Mouse (Mus musculus) CH12.LX (cell line): ENCODE data around the gene Fer1l5. TPM values are rescaled to one million over a fixed set of nuclear protein-coding genes. Genes with fewer than 3 reads are reported as not detected.

ENCODE experiments used
- DNase-seq: peaks from one replicate; pipeline ENCODE4 v3.0.0-alpha.2; 2013; ENCODE audit errors: extremely low read depth
- H3K27ac ChIP-seq: 2 replicates; pipeline ENCODE4 v1.5.1; 2012; ENCODE audit warnings: low read depth, mild to moderate bottlenecking, control low read depth, moderate library complexity; ENCODE audit not compliant: insufficient read depth
- H3K27me3 ChIP-seq: replicated peaks from 2 replicates; pipeline ENCODE3; 2012; ENCODE audit warnings: inconsistent platforms
- H3K36me3 ChIP-seq, 2 experiments: replicated peaks in 1 of 2; 2 replicates each; pipeline versions ENCODE3 to v1.6.1; 2012; ENCODE audit warnings: inconsistent platforms in 1 of 2, low read length in 1 of 2, mild to moderate bottlenecking in 1 of 2, mixed read lengths in 1 of 2, moderate library complexity in 1 of 2; ENCODE audit not compliant: control insufficient read depth in 1 of 2, insufficient read depth in 1 of 2
- H3K4me1 ChIP-seq, 2 experiments: 2 replicates each; pipeline ENCODE4 v1.6.1; 2012; ENCODE audit warnings: inconsistent platforms in 1 of 2, moderate library complexity in 1 of 2; ENCODE audit not compliant: insufficient read depth in 2 of 2, control insufficient read depth in 1 of 2
- H3K4me2 ChIP-seq: 2 replicates; pipeline ENCODE4 v1.6.1; 2012; ENCODE audit warnings: low read depth, mild to moderate bottlenecking, control low read depth; ENCODE audit not compliant: poor library complexity, insufficient read depth, severe bottlenecking
- H3K4me3 ChIP-seq, 3 experiments: fragments of 150-350 bp in 1 of 3; sonication (generic) in 1 of 3; replicated peaks in 1 of 3; 2 replicates each; pipeline versions ENCODE3 to v1.5.1; 2011 to 2012; ENCODE audit warnings: low read depth in 2 of 3, low read length in 2 of 3, mild to moderate bottlenecking in 2 of 3, moderate library complexity in 2 of 3, control low read depth in 1 of 3, improper control_type of control experiment in 1 of 3, inconsistent platforms in 1 of 3, mixed read lengths in 1 of 3; ENCODE audit not compliant: poor library complexity in 1 of 3
- H3K79me2 ChIP-seq: replicated peaks from 2 replicates; pipeline ENCODE4 v1.6.1; 2012; ENCODE audit warnings: mild to moderate bottlenecking, moderate library complexity; ENCODE audit not compliant: control insufficient read depth, poor library complexity, insufficient read depth, severe bottlenecking; ENCODE audit errors: extremely low read depth
- H3K9ac ChIP-seq: 2 replicates; pipeline ENCODE4 v1.6.1; 2012; ENCODE audit warnings: low read depth, mild to moderate bottlenecking, control low read depth, moderate library complexity; ENCODE audit not compliant: insufficient read depth
- H3K9me3 ChIP-seq: replicated peaks from 2 replicates; pipeline ENCODE3; 2012; ENCODE audit warnings: low read length, inconsistent platforms, mixed read lengths
- BHLHE40 ChIP-seq: IDR thresholded peaks from 2 replicates; pipeline ENCODE4 v1.6.1; 2011; ENCODE audit warnings: mild to moderate bottlenecking, low read depth, low read length, improper control_type of control experiment
- CHD1 ChIP-seq: IDR thresholded peaks from 2 replicates; pipeline ENCODE4 v1.6.1; 2012; ENCODE audit warnings: low read depth, low read length, improper control_type of control experiment, inconsistent platforms
- CHD2 ChIP-seq: IDR thresholded peaks from 2 replicates; pipeline ENCODE4 v1.6.1; 2011; ENCODE audit warnings: low read length, improper control_type of control experiment
- CTCF ChIP-seq, 2 experiments: IDR thresholded peaks in 1 of 2; conservative IDR thresholded peaks in 1 of 2; 2 replicates each; pipeline ENCODE4 v1.5.1; 2011 to 2012; ENCODE audit warnings: low read depth in 2 of 2, low read length in 2 of 2, improper control_type of control experiment in 1 of 2, inconsistent platforms in 1 of 2, mild to moderate bottlenecking in 1 of 2, moderate library complexity in 1 of 2
- E2F4 ChIP-seq: IDR thresholded peaks from 2 replicates; pipeline ENCODE4 v1.6.1; 2011; ENCODE audit warnings: low read depth, low read length, improper control_type of control experiment; ENCODE audit not compliant: insufficient replicate concordance
- ELF1 ChIP-seq: IDR thresholded peaks from 2 replicates; pipeline ENCODE4 v1.6.1; 2014; ENCODE audit warnings: low read depth, mild to moderate bottlenecking, inconsistent platforms, low read length, improper control_type of control experiment
- EP300 ChIP-seq: IDR thresholded peaks from 2 replicates; pipeline ENCODE4 v1.6.1; 2011; ENCODE audit warnings: low read length, improper control_type of control experiment
- ETS1 ChIP-seq: conservative IDR thresholded peaks from 2 replicates; pipeline ENCODE4 v1.6.1; 2012; ENCODE audit warnings: low read depth, mild to moderate bottlenecking, inconsistent platforms, low read length, improper control_type of control experiment, moderate library complexity
- IRF4 ChIP-seq: IDR thresholded peaks from 2 replicates; pipeline ENCODE4 v1.6.1; 2014; ENCODE audit warnings: low read depth, mild to moderate bottlenecking, inconsistent platforms, low read length, improper control_type of control experiment
- JUND ChIP-seq: conservative IDR thresholded peaks from 2 replicates; pipeline ENCODE4 v1.6.1; 2011; ENCODE audit warnings: low read depth, low read length, improper control_type of control experiment
- MAX ChIP-seq: IDR thresholded peaks from 2 replicates; pipeline ENCODE4 v1.6.1; 2011; ENCODE audit warnings: low read length, improper control_type of control experiment
- MAZ ChIP-seq: IDR thresholded peaks from 2 replicates; pipeline ENCODE4 v1.6.1; 2012; ENCODE audit warnings: low read depth, mild to moderate bottlenecking, inconsistent platforms, low read length, improper control_type of control experiment, moderate library complexity
- MEF2A ChIP-seq: IDR thresholded peaks from 2 replicates; pipeline ENCODE4 v1.6.1; 2014; ENCODE audit warnings: low read depth, mild to moderate bottlenecking, inconsistent platforms, low read length, improper control_type of control experiment, borderline replicate concordance
- MXI1 ChIP-seq: IDR thresholded peaks from 2 replicates; pipeline ENCODE4 v1.6.1; 2011; ENCODE audit warnings: mild to moderate bottlenecking, low read depth, low read length, improper control_type of control experiment
- NELFE ChIP-seq: IDR thresholded peaks from 2 replicates; pipeline ENCODE4 v1.6.1; 2011; ENCODE audit warnings: low read depth, low read length, improper control_type of control experiment
- NRF1 ChIP-seq: IDR thresholded peaks from 2 replicates; pipeline ENCODE4 v1.6.1; 2014; ENCODE audit warnings: low read depth, mild to moderate bottlenecking, inconsistent platforms, low read length, improper control_type of control experiment, moderate library complexity
- POLR2A ChIP-seq: IDR thresholded peaks from 2 replicates; pipeline ENCODE4 v1.6.1; 2011; ENCODE audit warnings: low read depth, mild to moderate bottlenecking, improper control_type of control experiment, low read length
- POLR2AphosphoS2 ChIP-seq: IDR thresholded peaks from 2 replicates; pipeline ENCODE4 v1.6.1; 2011; ENCODE audit warnings: low read depth, low read length, improper control_type of control experiment
- RAD21 ChIP-seq: IDR thresholded peaks from 2 replicates; pipeline ENCODE4 v1.6.1; 2011; ENCODE audit warnings: low read depth, mild to moderate bottlenecking, low read length, improper control_type of control experiment, moderate library complexity
- RCOR1 ChIP-seq: conservative IDR thresholded peaks from 2 replicates; pipeline ENCODE4 v1.6.1; 2012; ENCODE audit warnings: low read depth, mild to moderate bottlenecking, inconsistent platforms, low read length, improper control_type of control experiment
- SIN3A ChIP-seq: IDR thresholded peaks from 2 replicates; pipeline ENCODE4 v1.6.1; 2012; ENCODE audit warnings: low read length, improper control_type of control experiment, inconsistent platforms
- SMC3 ChIP-seq: IDR thresholded peaks from 2 replicates; pipeline ENCODE4 v1.6.1; 2011; ENCODE audit warnings: low read depth, low read length, improper control_type of control experiment
- TBP ChIP-seq: conservative IDR thresholded peaks from 2 replicates; pipeline ENCODE4 v1.6.1; 2011; ENCODE audit warnings: low read depth, low read length, improper control_type of control experiment
- TCF12 ChIP-seq: IDR thresholded peaks from 2 replicates; pipeline ENCODE4 v1.6.1; 2014; ENCODE audit warnings: low read depth, mild to moderate bottlenecking, inconsistent platforms, low read length, improper control_type of control experiment
- USF1 ChIP-seq: IDR thresholded peaks from 2 replicates; pipeline ENCODE4 v1.6.1; 2014; ENCODE audit warnings: low read depth, mild to moderate bottlenecking, inconsistent platforms, low read length, improper control_type of control experiment
- USF2 ChIP-seq: conservative IDR thresholded peaks from 2 replicates; pipeline ENCODE4 v1.6.1; 2011; ENCODE audit warnings: low read depth, low read length, improper control_type of control experiment
- ZC3H11A ChIP-seq: IDR thresholded peaks from 2 replicates; pipeline ENCODE4 v1.6.1; 2012; ENCODE audit warnings: low read depth, mild to moderate bottlenecking, inconsistent platforms, low read length, improper control_type of control experiment
- ZKSCAN1 ChIP-seq: IDR thresholded peaks from 2 replicates; pipeline ENCODE4 v1.6.1; 2012; ENCODE audit warnings: low read depth, inconsistent platforms, low read length, improper control_type of control experiment, borderline replicate concordance
- ZMIZ1 ChIP-seq: IDR thresholded peaks from 2 replicates; pipeline ENCODE4 v1.6.1; 2012; ENCODE audit warnings: low read depth, mild to moderate bottlenecking, inconsistent platforms, low read length, improper control_type of control experiment
- ZNF384 ChIP-seq: IDR thresholded peaks from 2 replicates; pipeline ENCODE4 v1.6.1; 2012; ENCODE audit warnings: low read depth, low read length, improper control_type of control experiment, inconsistent platforms
- dilution Hi-C: fragments of 300-500 bp; cut with MboI; formaldehyde crosslinking; loops from 2 replicates; pipeline ENCODE4 v1.14.3; 2020; ENCODE audit warnings: low sequenced_read_pairs; ENCODE audit not compliant: extremely low pct_unique_long_range_greater_than_20kb, extremely low pct_ligation_motif_present
- in situ Hi-C: fragments of 300-500 bp; cut with MboI; formaldehyde crosslinking; loops from 3 replicates; pipeline ENCODE4 v1.14.3; 2019; ENCODE audit warnings: low sequenced_read_pairs, low pct_ligation_motif_present, low pct_unique_long_range_greater_than_20kb, mixed read lengths
- polyA plus RNA-seq: library from polyadenylated mRNA; unstranded; fragments of >175 nt; gene quantifications from 2 replicates; pipeline ENCODE4 v1.2.1, GENCODE M21; 2012; ENCODE audit warnings: low read depth; ENCODE audit not compliant: insufficient read length
- total RNA-seq, 2 experiments: library from RNA; depleted of rRNA; stranded (reverse); fragments of 300-350 nt in 1 of 2; fragments of >200 nt in 1 of 2; gene quantifications; 2 replicates each; pipeline ENCODE4 v1.2.3; 2012 to 2014

The Fer1l5 gene
- total and polyA plus RNA-seq, 3 experiments = 1.2 TPM; not detected in 2

DNA sequence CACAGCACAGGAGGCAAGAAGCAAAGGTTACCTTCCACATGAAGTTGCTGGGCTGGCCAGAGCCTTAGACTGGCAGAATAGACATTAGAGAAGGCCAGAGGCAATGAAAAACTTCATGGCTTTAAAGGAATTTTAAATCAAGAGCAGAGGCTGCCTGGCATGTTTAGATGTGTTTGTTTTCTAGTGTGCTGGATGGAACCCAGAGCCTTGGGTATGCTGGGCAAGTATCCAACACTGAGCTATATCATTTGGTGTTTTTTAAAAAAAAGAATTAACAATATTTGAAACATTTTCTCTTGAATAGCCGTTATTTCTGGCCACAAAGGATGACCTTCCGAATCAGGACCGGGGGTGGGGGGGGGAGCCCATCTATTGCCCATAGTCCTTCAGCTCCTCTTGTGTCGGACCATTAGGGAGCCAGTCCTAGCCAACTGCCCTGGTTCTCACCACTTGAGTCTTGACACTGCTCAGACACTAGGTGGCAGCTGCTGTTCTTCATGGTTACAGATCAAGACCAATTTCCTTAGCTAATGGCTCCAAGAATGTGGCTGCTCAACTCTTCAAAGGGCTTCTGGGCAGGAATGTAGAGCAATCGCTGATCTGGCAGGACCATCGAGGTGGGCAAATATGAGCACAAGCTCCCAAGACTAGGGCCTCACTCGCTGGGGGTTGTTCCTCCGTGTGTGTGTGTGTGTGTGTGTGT is 48.2 kb upstream of the Fer1l5 start:
- H3K4me1 ChIP-seq = peaks cover 9 to 13% of the 10 kb centered on the region in 2 experiments
- peak; percentile 50 for DNase-seq
- no peak overlapping the region for H3K9ac ChIP-seq
- dilution Hi-C loops (no loop called here), in situ Hi-C loops (loop anchor here (10.0 kb wide), 1 partner anchor 151 kb away; the partner anchor contains the start of gene Cnnm4)
- H3K27me3 ChIP-seq = no peaks in the 10 kb centered on the region
- TF ChIP-seq CTCF (conservative IDR thresholded peaks at IDR 0.05 in 1 of 2, IDR thresholded peaks at IDR 0.05 in 1 of 2; ENCODE audit: low read depth in 2 of 2, low read length in 2 of 2) (peak in 1 of 2 experiments; percentile 75; a peak in 2 of 4 replicates), ZMIZ1 (no peak), SMC3 (peak; percentile 72), RAD21 (peak; percentile 69), USF1 (no peak), MEF2A (no peak)
- no peak overlapping the region for H3K4me2 ChIP-seq
- H3K4me3 ChIP-seq = no peak overlapping the region
- H3K79me2 ChIP-seq = no peaks in the 10 kb centered on the region
- H3K27ac ChIP-seq = no peak overlapping the region
- peaks cover 28 to 56% of the 10 kb centered on the region in 2 experiments for H3K36me3 ChIP-seq
- H3K9me3 ChIP-seq = no peaks in the 10 kb centered on the region

- Histone ChIP-seq H3K36me3 (peaks cover 12 to 42% of the 10 kb centered on the region in 2 experiments), H3K4me1 (peaks cover 9 to 13% of the 10 kb centered on the region in 2 experiments), H3K27ac (no peak overlapping the region), H3K27me3 (no peaks in the 10 kb centered on the region), H3K79me2 (no peaks in the 10 kb centered on the region), H3K4me3 (no peak overlapping the region), H3K9me3 (no peaks in the 10 kb centered on the region), H3K9ac (no peak overlapping the region), H3K4me2 (no peak overlapping the region)
- dilution Hi-C loops (no loop called here), in situ Hi-C loops (loop anchor here (10.0 kb wide), 1 partner anchor 149 kb away; the partner anchor contains the start of gene Cnnm4)
- DNase-seq = peak; percentile 49
- TF ChIP-seq MAZ (no peak), ZMIZ1 (no peak), NELFE (0 out of 2 replicates have a peak, but pooled peaks have one; percentile 7), BHLHE40 (peak; percentile 46), ZNF384 (no peak), SIN3A (peak; percentile 48; the same call in 1 of the 2 replicates), EP300 (peak; percentile 51), CTCF (conservative IDR thresholded peaks at IDR 0.05 in 1 of 2, IDR thresholded peaks at IDR 0.05 in 1 of 2; ENCODE audit: low read depth in 2 of 2, low read length in 2 of 2) (no peak), USF2 (no peak), CHD1 (no peak), ZKSCAN1 (no peak), MEF2A (0 out of 2 replicates have a peak, but pooled peaks have one; percentile 44), E2F4 (no peak), ELF1 (0 out of 2 replicates have a peak, but pooled peaks have one; percentile 4), RCOR1 (no peak), NRF1 (no peak), IRF4 (peak; percentile 66; the same call in 1 of the 2 replicates), ETS1 (peak; percentile 58), POLR2AphosphoS2 (no peak), ZC3H11A (no peak), JUND (peak; percentile 35; the same call in 1 of the 2 replicates), TCF12 (0 out of 2 replicates have a peak, but pooled peaks have one; percentile 9), MXI1 (no peak; the same call in 1 of the 2 replicates), TBP (no peak), USF1 (no peak), MAX (peak; percentile 26; the same call in 1 of the 2 replicates), CHD2 (no peak), RAD21 (no peak), POLR2A (no peak)
Measured at GRCm38 (mm10) chr1:36325900-36326321, 46.2 kb upstream of the Fer1l5 start.
